Mouse (Mus musculus) Muller cell, postnatal 12 days (primary cell): ENCODE data around the gene Ube2ql1.

Source experiments
- DNase-seq: peaks from one replicate; pipeline ENCODE4 v3.0.0-alpha.2; 2015; ENCODE audit errors: inconsistent ontology term

The Ube2ql1 gene

DNA sequence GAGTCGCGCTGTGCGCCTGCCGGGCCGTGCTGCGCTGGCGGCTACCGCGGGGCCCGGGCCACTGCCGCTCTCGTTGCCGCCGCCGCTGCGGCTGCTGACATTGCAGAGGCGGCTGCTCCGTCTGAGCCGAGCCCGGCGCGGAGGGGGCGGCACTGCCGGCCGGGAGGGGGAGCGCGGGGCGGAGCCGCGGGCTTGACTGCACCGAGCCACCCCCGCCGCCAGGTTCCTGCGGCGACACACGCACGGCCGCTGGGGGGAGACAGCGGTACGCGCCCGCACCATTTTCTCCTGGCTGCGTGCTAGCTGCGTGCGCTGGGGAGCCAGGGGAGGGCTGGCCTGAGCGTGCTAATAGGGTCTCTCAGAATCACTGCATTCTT lies at the start of gene Ube2ql1:
Ube2ql1 (minus strand) TSS at position 131 of the 377 bp plus-strand sequence.
- peak; percentile 92 for DNase-seq

DNA sequence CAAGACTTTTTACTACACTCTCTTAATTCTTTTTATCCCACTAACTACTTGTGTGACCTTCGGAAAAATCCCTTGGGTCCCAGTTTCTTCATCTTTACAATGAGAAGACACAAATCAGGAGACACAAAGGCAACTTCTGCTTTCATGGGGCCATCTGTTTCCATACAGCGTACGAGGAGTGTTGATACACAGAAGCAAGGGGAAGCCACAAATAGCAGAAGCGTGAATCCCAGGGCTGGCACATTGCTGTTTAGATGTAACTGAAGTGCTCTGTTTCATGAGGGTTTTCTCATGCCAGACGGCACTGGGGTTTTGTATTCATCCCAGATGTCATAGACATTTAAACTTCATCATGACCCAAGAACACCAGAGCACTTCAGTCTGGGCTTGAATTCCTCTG lies 49.0 kb upstream of the Ube2ql1 start:
- no peak for DNase-seq

DNA sequence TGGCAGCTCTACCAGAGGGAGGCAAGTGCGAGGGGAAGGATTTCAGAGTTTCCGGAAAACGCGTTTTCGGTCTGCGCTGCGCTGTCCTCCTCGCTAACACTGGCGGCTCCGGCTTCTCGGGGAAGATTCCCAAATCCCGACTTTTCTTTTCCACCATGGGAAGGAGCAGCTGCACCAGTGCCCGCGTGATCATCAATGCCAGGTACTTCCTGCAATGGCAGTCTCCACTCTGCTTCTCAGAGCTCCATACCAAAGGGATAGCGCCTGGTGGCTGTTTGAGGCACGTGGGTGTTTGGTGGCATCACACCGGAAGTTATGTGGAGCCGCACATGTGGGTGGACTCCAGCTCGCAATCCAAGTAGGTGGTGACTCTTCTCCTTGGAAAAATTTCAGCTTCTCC lies 38.5 kb upstream of the Ube2ql1 start:
- DNase-seq = no peak

DNA sequence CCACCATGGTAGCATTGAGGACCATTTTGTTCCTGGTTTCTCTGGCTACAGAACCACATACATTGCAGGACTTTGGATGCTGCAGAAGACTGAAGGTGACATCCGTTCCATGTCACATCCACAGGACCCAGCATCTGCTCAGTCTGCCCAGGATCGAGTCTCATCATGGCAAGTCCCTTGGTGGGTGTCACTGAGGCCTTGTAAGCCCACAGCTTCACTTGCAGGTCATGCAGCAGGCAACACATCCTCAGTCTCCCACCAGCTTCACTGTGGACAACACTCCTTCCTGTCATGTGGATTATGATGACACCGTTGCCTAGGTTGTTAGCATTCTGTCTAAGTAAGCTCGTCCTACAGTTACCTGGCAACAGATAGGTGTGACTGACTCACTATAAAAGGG lies 32.7 kb upstream of the Ube2ql1 start:
- DNase-seq = no peak

DNA sequence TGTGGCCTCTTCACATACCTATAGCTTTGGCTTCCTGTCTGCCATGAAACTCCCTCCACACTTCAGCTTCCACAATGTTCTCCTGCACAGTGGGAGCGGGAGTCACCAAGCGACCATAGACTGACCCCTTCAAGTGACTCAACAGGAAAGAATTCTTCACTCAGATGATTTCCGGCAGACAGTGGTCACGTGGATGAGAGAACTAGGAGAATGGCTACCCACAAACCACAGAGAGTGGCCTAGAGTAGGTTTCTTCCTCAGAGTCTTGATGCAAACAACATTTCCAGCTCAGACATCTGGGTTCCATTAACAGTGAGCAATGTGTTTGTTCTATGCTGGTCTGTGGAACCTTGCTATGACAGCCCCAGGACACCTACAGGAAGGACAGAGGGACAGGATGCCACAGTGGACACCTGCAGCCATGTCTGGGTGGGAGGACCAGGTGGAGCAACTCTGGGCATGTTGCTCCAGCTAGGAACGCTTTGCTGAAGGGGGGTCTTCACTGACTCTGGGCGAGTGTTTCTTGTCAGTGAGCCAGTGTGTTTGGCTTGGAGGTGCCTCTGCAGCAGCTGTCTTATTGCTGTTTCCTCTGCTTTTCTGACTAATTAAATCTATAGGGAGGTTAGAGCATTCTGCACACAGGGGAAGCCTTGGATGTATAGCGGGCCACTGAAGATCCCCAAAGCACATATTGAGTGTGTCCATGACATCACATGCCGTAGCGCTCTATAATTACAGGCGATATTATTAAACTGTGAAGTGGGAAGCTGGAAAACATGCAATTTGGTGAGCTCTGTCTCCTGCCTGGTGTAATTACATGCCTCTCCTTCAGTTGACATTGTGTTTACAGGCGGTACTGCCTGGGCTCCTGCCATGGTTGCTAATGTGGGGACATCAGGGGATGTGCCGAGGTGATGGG lies 31.1 kb upstream of the Ube2ql1 start:
- peak; percentile 82 for DNase-seq

DNA sequence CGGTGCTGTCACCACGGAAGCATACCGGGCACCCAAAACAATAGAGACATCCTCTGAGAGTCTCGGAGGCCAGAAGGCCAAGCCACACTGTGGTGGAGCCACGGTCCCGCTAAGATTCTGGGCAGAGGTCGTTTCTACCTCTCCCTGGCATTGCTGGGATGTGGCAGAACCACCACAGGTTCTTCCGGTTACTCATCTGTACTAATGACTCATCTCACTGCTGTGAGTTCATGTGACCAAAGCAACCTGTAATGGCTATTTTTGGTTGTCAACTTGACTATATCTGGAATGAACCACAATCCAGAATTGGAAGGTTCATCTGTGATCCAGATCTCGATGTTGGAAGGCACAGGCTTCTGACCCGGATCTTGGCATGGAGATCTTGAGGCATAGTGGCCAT lies 28.5 kb upstream of the Ube2ql1 start:
- no peak for DNase-seq

DNA sequence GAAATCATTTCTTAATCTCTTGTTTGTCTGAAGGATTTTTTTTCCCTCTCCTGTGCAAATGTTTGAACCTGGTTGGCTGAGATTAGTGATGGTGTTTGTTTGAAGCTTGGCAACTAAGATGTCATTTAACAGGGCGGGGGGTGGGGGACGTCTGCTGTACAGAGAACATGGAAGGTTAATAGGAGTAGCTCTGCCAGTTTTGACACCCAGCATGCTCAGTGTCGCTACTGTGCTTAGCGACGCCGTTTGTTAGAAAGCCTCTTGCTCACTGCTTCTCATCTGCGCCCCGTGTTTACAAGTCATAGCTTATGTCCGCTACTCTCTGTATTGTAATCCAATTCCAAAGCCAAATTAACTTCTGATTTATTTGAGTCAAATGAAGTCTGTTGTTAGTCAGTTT lies 25.0 kb upstream of the Ube2ql1 start:
- DNase-seq = no peak

DNA sequence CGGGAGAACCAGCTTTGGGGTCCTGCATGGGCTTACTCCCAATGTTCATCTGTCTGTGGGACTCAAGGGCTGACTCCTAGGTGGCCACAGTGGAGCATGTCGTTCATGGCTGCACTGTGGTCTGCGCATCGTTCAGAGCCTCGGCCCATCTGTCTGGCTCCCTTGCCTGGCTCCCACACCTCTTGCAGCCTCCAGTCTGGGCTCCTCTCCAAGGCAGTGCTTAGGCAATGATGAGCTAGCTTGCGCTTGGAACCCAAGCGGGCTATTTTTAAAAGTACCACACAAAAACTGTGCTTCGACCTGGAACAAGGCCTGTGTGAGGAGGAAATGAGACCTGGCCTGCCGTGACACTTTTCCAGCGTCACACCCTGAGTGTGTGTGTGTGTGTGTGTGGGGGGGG lies 21.7 kb upstream of the Ube2ql1 start:
- peak; percentile 74 for DNase-seq

DNA sequence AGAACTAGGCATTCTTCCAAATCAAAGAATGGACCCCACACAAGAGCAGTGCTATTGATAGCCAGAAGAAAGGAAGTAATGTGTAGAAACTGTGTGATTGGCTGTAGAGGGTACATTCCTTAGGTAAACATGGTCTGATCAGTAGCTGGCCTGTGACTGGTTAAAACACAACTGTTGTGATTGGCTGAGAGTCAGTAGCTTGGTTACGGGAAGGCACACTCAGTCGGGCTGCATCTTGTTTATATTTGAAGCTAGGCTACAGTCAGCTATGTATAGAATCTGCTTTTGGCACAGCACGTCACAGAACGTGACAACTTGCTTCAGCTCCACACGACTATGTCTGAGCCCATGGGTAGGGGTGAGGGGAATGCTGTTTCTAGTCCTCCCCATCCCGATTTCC lies 19.3 kb upstream of the Ube2ql1 start:
- DNase-seq = no peak

DNA sequence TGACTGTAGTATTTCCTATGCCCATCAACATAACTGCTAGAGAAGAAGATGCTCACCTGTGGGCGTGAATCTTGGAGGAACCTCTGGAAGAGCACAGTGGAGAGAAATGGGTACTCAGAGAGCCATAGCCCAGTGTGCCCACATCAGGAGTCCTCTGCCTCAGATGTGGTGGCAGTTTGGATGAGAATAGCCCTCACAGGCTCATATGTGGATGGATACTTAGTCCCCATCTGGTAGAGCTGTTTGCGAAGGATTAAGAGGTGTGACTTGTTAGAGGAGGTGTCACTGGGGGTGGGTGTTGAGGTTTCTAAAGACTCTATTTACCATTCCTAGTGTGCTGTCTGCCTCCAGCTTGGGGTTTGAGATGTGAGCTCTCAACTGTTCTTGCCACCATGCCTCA lies 13.2 kb upstream of the Ube2ql1 start:
- no peak for DNase-seq

DNA sequence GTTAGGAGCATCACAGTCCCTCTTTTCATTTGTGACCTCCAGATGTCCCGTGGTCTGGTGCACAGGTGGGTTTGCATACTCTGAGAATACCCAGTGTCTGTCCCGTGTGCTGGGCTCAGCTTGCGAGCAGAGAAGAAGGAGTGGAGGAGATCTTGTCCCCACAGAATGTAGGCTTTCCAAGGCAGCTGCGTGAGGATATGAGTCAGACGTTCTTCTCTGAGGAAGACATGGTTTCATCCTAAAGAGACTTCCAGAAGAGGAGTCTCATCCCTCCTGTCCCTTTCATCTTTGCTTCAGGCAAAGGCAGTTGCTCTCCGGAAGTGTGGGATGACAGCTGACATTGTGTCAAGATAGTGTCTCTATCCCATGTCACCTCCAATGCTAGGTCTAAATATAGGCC lies 11.8 kb upstream of the Ube2ql1 start:
- no peak for DNase-seq

DNA sequence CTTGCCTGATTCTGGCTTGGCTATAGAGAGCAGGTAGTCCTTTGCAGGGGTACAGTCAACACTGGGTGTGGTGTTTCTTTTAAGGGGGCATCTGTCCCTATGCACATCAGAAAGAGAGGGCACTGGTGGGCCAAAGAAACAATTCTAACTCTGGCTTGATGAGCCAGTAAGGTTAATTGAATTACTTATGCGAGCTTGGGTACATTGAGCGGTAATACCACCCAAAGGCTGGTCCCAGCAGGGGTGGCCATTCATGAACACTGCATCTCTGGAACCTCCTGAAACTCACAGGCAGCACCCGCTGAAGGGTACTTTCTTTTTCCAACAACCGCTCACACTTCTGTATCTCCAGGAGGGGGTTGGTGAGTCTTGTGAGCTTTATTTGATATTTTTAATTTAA lies 9.1 kb upstream of the Ube2ql1 start:
- DNase-seq = peak; percentile 77

DNA sequence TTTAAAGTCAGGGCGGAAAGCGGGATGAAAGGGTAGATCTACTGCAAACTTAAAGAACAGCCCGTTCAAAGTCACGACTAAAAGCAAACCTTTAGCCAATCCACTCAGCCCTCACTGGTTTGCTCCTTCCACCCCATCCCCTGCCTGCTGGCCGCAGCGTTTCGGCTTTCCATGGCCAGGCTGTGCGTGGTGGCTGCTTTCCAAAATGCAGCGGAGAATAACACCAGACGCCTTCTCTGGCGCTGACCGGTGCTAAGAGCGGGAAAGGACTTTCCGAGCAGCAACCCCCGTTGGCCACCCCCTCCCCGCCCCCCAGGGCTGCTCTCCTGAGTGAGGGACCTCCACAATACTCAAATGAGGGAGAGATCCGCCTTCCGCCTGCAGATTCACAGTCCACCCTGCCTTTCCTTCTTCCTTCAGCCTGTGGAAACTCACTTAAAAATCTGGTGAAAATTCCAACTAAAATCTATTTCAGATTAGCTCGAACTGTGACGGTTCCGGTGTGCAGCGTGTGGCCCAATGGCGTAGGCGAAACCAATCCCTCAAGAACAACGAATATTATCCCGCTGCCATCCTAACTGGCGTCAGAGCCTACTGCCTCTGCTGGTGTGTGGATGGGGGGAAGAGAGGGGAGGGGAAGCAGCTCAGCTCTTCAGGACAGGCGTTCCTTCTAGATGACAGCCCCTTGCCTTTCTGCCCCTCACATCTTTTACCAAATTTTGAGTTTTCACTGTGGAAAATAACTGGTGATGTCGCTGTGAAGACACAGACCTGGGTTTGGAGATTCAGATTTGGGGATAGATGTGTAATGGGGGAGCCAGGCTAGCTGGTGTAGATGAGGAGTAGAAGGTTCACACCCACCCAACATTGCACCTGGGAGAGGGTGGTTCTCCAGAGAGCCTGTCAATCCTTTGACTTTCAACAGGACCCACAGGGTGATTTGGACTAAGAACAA lies 919 bp upstream of the Ube2ql1 start:
- peak; percentile 65 for DNase-seq

DNA sequence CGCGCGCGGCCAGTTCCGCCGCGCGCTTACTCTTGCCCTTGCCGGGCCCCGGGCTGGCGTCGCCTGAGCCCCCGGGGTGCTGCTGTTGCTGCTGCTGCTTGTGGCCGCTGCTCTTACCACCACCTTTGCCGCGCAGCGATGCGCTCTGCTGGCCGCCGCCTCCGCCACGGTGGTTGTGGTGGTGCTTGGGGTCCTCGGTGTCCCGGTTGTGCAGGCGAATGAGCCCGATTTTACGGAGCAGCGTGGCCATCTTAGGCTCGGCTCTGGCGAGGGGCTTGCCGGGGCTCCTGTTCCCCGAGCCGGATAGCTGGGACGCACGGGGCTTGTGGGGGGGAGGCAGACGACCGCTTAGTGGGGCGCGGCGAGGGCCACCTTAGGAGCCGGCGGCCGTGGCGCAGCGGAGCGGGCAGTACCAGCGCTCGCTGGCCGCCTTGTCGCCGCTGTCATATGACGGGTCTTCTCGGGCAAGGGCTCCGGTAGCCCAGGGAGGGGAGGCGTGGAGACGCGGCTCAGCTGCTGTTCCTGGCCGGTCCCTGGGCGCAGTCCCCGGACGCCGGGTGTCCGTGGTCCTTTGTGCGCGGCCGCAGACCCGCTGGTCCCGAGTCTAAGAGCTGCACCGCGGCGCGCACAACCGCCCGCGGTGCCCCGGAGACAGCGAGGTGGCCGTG lies 464 bp downstream of the Ube2ql1 start:
- DNase-seq = no peak

DNA sequence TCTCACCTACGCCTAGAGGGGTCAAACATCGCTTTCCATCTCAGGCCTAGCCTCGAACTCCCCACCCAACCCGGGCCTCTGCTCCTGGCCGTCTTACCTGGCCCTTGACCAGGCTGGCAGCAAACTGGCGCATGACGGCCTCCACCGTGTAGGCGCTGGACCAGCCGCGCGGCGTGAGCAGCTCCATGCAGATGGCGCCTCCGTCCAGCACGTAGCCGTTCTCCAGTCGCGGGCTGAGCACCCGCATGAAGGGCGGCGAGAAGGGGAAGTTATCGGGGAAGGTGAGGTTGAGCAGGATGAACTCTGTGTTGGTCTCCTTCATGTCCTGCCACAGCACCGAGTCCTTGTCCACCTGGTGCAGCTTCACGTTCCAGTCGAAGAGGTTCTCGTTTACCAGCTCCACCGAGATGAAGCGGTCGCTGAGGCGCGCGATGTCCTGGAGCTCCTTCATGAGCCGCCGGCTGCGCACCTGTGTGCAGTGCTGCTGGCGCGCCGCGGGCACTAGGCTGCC lies 1.2 kb downstream of the Ube2ql1 start:
- DNase-seq = peak; percentile 27

DNA sequence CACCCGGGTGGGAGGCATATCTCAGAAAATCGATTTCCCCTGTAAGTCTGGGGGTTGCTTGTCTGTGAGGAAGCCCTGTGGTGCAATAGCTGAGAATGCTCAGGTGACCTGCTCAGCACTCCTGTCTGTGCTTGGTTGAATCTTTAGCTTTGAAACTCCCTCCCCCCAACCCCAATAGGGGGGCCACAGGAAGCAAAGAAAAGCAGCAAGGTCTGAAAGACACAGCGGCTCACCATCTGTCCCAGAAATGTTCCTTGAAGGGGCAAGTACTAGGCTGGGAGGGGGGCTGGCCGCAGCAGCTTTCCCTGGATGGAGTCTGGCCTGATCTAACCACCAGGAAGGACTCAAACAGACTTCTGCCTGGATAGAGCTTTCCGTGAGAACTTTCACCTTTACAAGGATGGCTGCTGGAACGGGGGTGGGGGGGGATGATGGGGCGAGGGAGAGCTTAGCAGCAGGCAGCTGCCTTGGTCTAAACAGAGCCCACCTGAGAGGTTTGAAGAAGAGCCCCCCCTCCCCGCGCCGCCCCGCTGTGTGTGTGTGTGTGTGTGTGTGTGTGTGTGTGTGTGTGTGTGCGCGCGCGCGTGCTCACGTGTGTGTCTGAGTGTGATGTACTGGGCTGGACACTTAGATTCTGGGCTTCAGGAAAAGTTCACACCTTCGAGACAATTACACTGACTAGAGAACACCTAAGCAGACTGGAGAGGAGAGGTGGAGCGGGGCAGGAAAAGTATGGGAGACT lies 2.1 kb downstream of the Ube2ql1 start:
- no peak for DNase-seq

DNA sequence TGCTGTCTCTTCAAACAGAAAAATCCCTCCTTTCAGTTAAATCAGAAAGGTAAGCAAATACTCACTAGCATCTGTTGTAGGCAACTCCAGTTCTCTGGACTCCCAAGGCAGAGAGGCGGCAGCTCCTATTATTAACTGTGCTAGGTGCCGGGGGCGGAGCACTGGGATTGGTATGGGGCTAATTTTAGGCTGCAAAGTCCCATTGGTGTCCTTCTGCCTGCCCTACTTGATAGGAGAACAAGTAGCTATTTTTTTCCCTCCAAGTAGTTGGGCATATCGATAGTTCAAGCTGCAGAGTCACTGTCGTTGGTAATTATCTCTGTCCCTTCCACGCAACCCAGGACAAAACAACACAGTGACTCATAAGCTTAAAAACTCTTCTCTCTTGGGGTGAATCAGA lies 7.1 kb downstream of the Ube2ql1 start:
- DNase-seq = no peak

DNA sequence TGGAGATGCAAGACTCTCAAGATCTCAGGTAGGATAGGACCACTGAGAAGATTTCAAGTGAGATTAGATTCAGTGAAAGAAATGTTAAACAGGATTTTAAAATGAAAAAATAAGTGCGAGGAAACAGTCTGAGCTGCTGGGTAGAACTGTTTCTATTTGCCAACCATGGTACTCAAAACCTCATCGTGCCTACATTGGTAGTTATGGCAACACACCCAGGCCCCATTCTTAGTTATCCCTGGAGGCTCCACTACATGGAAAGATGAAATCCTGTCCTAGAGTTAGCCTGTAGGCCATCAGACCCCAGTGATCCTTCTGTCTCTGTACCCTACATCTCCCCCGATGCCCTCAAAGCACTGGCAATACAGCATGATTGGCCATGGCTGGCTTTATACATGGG lies 14.3 kb downstream of the Ube2ql1 start:
- no peak for DNase-seq

DNA sequence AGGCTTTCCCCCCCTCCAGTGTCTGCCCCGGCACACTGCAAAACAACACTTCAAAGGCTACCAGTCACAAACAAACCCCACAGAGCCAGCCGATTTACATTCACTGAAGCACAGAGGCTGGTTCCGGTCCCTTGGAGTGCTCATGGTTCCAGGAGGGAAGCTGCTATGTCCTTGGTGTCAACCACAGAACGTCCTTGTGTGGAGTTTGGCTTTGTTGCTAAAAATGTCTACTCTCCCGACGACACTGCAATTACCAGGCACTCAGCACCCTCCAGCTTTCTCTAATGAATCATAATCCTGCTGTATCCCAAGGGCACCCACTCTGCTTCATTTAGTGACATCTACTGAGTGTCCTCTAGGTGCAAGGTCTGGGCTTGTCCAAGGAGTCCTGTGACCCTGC lies 18.5 kb downstream of the Ube2ql1 start:
- DNase-seq = no peak

DNA sequence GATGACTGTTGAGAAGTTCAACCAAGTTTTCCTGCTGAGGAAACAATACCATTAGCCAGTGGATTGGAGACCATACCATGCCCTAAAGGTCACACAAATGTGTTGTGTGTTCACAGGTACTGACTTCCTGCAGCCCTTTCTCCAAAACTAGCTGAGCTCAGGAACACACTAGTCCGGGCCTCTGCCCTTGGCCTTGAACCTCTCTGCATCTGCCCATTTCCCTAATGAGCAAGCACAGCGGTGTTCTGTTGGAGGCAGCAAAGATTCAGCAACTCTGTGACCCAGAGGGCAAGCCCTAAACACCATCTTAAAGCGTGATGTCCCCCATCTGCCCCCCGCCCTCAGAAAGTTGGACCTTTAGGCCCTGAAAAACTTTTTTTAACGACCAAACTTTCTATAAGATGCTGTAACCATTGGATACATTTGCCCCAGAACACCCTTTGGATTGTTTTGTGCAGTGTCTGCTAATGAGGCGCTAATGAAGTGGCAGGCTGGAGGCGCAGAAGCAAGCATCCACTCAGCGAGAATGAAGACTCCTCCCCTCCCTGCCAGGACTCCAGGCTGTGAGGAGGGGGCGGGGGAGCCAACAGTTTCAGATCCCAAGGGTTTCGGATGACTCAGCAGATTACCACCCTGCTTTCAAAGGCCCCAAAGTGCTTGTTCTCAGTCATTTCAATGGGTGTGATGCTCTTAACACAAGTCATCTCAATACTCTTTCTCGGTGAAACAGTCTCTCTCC lies 21.7 kb downstream of the Ube2ql1 start:
- peak; percentile 78 for DNase-seq
